ENCODE assay signal across 15 mouse cellular contexts in the genomic region with DNA sequence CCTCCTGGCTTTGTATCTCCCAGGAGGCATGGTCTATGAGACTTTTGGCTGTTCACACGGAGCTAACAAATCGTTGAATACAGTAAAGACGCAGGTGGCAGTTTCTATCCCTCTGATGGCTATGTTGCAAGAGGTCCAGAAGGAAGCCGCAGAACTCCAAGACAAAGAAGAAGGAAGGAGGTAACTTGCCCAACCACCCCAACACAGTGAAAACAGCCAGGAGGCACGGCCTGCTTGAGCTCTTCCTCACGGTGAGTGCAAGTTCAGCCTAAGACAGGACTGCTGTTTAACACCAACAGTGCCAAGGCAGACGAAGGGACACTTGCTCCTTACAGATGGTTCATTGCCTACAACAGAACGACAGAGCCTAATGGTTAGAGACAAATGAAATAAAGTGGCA.
"Had no signal": no experiment of that assay in that cellular context is flagged by ENCODE, and none has a peak within 500 bp of the region (broad histone marks: within the 10 kb centered on the region; RNA-seq: fewer than 3 reads in every experiment).

No protein-coding gene starts in this region.

- H3K27ac ChIP-seq: neural tube, embryonic 15.5 days; stomach, embryonic 15.5 days; stomach, postnatal 0 days had no signal

- H3K27me3 ChIP-seq: neural tube, embryonic 13.5 days; neural tube, embryonic 15.5 days; stomach, embryonic 15.5 days had no signal

- H3K9ac ChIP-seq: neural tube, embryonic 15.5 days; stomach, embryonic 15.5 days had no signal

- DNase-seq: right cerebral cortex, adult 18-20 months; right cerebral cortex, postnatal 14 days; right cerebral cortex, postnatal 25 days; right cerebral cortex, postnatal 4 days; spleen, adult 18-20 months; thymus, adult 18-20 months; thymus, adult 2 months; thymus, postnatal 14 days; thymus, postnatal 25 days; thymus, postnatal 36 days; thymus, postnatal 4 days had no signal

- H3K4me2 ChIP-seq: neural tube, embryonic 13.5 days; neural tube, embryonic 15.5 days; stomach, embryonic 15.5 days had no signal

- H3K36me3 ChIP-seq: neural tube, embryonic 13.5 days; neural tube, embryonic 15.5 days; stomach, embryonic 15.5 days had no signal

- H3K9me3 ChIP-seq: neural tube, embryonic 13.5 days; neural tube, embryonic 15.5 days; stomach, embryonic 15.5 days had no signal

- H3K4me3 ChIP-seq: neural tube, embryonic 13.5 days; neural tube, embryonic 15.5 days; stomach, embryonic 15.5 days had no signal
